Mouse (Mus musculus) right cerebral cortex, postnatal 25 days (tissue): ENCODE data around the gene Fam178b.
"Not testable (repeated sequence)": the region's sequence is repeated elsewhere in the genome, so short reads cannot be mapped to it uniquely, and the experiment has no call there.

Experiments used
- DNase-seq: peaks from one replicate; pipeline ENCODE4 v3.0.0; 2022

Gene Fam178b

DNA sequence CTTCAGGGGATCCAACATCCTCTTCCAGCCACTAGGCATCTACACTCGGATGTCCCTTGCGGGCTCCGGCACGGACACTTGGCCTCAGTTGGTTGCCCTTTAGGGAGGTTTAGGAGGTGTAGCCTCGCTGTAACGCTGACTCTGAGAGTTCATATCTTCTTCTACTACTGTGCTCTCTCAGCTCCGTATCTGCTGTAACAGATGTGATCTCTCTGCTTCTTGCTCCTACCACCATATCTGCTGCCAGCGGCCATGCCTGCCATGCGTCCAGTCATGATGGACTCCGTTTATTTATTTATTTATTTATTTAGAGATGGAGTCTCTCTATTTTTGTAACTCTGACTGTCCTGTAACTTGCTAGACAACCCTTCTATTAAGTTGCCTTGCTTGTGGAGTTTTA lies 11.7 kb downstream of the Fam178b start:
- no peak for DNase-seq

DNA sequence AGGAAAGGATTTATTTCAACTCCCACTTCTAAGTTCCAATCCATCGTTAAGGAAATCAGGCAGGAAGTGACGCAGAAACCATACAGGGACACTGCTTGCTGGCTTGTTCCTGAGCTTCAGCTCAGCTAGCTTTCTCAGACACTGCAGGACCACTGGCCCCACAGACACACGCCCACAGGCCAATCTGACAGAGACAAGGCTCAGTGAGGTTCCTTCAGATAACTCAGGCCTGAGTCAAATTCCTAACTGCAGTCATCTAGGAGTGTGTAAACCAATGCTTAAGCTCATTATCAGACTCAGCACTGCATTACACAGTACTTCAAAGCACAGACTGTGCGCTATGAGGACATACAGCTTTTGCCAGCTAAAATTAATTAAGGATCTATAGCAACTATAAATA lies 12.7 kb downstream of the Fam178b start:
- DNase-seq = no peak

DNA sequence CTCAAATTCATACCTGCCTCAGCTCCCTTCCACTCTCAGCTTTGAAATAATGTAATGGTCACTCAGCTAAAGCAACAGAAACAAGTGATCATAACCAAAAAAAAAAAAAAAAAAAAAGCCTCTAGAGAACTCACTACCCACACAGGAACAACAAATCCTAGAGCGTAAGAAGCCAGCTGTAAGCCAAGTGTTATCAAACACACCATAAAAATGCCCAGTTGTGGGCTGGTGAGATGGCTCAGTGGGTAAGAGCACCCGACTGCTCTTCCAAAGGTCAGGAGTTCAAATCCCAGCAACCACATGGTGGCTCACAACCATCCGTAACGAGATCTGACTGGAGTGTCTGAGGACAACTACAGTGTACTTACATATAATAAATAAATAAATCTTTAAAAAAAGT lies 15.0 kb downstream of the Fam178b start:
- DNase-seq = not testable (repeated sequence)

DNA sequence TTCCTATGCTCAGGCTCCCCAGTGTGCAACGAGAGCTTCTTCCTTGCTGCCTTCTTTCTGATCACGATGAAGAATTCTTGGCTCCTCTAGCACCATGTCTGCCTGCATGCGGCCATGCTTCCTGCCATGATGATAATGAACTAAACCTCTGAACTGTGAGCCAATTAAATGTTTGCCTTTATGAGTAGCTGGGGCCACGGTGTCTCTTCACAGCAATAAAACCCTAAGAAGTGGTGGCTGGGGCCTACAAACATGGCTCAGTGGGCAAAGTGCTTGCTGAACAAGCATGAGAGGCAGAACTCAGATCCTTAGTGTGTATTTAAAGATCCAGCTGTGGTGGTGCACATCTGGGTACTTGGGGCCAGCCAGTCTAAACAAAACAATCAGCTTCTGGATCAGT lies 17.0 kb downstream of the Fam178b start:
- no peak for DNase-seq

DNA sequence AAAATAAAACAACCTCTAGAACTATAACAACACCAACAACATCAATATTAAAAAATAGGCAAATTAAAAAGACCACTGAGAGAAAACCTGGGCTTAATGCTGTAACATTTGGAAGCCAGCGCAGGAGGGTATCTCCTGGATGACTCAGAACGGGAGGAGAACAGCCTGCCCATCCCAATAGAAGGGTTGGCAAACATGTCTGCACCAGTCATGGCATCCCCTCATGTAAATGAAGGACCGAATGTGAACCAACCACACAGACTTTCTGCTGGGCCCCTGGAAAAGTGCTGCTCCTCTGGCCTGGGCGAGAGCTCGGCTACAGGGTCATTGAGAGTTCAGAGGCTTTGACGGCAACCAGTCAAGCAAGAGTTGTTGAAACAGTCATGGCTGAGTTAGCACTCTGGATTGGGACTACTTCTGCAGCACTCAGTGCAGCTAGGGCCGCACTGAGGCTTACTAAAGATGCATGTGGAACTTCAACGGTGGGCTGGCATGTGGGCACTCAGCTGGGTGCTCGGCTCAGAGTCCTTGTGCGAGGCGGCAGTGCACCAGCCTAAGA lies 17.7 kb downstream of the Fam178b start:
- no peak for DNase-seq

DNA sequence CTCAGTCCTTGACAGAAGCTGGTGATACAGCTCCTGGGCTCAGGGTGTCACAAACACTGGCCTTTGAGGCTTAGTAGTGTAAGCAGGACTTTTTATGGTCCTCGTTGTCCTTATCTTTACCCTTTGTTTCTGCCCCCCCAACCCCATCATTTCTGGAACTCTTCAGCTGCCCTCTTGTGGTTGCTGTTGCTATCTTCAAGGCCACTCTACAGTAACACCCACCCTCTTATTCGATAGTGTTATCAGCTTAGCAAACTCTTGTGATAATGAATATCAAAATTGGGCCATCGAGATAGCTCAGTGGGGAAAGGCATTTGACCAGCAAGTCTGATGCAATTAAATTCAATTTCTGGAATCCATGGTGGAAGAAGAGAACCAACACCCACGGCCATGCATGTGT lies 18.5 kb downstream of the Fam178b start:
- DNase-seq = no peak

DNA sequence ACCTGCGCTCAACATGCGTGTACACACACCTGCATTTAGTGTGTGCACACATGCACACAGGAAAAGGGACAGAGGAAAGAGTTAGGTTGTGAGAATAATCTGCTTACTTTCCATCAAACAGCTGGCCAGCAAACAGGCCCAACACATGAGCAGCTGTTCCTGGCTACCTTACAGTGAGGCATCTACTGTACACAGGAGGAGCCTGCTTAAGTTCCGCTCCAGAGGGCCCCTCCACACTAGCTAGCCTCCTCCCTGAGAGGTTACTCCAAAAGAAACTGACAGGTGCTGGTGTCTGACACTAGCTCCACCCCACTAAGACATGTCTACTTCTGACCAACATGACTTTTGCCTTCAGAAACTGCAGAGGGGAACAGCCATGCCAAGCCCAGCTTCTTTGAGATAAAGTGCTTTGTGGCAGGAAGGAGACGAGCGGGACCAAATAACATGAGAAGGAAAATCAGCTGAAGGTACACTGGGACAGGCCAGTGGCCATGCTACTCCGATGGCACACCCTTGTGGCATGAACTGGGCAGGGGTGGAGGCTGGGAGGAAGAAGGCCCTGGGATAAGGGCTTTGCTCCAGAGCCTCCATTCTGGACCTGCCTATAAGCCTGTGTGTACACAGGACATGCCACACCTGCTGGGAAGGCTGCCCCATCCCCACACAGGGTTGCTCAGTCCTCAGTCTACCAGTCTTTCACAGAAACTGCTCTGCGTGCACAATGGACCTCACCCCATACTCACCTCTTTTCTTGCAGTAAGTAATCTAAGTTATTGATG lies 24.2 kb downstream of the Fam178b start:
- DNase-seq = no peak

DNA sequence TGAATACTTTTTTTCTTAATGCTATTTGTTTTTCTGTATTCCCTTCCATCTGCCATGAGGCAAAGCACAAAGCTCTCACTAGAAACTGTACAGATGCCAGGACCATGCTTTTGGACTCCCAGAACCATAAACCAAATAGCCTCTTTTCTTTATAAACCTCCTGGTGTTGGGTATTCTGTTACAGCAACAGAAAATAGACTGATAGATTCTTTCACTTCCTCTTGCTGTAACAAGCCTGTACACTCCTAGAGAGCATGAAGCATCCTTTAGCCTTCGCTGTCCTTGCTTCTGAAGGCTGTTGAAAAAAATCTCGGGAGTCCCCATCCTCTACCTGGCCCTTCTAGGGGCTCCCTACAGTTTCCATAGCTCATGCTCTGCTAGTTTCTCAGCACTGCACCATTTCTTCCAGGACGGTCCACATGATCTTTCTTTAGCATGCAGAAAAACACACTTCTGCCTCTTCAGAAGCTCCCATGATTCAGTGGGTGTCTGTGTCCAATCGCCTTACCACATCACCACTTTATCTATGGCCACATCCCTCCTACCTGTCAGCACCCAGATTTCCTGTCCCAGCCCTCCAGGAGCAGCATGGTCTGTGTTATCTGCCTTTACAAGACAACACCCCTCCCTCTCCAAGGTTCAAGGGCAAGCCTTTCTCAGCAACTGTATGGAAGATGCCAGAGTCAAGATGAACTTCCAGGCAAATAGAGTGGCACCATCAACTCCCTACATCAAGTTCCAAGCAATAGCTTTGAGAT lies 25.1 kb downstream of the Fam178b start:
- no peak for DNase-seq

DNA sequence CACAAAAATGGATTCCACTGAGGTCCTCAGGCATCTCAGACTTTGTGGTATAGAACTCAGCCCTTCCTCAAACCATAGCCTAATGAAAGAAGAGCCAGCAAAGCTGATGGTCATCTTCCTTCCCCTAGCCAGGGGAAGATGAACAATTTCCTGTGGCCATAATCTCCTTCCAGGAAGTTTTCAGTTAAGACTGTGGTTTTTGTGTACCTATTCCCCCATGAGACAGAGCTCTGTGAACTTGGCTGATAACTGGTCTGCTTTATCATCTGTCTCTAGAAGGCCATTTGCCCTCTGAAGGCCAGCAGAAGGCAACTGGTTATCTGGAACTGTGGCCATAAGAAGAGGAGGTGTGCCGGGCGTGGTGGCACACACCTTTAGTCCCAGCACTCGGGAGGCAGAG lies 26.8 kb downstream of the Fam178b start:
- no peak for DNase-seq

DNA sequence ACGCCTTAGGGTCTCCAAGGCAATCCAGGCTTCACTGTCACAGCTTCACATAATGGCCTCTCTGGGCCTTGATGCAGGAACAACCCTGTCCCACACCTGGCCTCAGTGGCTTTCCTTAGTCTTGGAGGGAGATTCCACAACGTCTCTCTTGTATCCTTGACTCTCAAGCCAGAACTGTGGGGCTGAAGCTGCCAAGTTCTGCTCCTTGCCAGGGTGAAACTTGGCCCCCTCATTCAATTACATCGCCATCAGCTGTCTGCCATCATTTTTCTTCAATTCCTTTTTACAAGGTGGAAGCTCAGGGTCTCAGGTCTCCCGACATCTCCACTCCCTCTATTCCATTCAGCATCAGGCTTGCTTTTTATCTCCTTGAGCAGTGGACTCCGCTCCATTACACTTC lies 27.9 kb downstream of the Fam178b start:
- DNase-seq = no peak

DNA sequence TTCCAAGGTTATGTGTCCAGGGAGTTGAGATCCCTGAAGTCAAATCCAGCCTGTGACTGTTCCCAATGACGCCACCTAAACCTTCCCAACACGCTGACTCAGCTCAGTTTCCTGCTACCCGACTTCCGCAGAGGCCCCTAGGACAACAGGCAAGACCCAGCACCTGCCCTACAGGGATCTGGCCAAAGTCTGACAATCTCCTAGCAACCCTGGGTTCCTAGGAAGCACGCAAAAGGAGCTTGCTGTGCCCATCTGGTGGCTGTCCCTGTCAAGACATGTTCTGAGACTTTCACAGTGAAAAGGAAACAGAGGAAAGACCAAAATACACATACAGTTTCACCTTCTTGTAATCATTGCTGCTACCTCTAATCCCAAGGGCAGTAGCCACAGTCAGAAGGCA lies 35.4 kb downstream of the Fam178b start:
- DNase-seq = no peak

DNA sequence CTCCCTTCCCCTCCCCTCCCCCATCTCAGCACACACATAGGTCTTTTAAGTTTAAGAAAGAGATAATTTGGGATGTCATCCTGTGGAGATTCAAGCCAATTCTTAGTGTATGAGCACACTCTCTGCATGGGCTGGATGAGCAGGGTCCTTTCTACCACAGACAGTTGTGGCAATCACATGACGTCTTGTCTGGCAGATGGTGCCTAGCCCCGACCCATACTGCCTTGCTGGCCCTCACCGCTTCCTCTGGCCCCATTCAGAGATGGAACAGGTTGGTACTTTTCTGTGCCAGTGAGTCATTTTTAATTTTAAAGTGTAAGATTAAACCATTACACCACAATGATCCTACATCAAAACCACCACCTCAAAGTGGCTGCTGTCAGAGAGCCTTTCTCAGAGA lies 36.7 kb downstream of the Fam178b start:
- DNase-seq = no peak

DNA sequence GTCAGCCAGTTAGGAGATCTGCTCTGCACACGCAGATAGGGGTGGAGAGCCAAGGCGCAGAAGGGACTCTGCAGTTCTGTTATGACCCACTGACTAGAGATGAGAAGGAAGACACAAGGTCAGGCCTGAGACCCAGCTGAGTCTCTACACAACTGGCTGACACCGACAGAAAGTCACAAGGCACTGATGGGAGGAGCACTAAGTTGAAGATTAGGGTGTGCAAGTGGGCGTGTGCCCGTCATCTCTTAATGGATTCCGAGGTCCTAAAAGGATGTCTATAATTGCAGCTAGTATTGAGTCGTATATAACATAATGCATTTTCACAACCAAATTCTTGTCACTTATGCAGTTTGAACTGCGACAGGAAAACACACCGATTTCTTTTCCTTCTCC lies 38.4 kb downstream of the Fam178b start:
- DNase-seq = no peak

DNA sequence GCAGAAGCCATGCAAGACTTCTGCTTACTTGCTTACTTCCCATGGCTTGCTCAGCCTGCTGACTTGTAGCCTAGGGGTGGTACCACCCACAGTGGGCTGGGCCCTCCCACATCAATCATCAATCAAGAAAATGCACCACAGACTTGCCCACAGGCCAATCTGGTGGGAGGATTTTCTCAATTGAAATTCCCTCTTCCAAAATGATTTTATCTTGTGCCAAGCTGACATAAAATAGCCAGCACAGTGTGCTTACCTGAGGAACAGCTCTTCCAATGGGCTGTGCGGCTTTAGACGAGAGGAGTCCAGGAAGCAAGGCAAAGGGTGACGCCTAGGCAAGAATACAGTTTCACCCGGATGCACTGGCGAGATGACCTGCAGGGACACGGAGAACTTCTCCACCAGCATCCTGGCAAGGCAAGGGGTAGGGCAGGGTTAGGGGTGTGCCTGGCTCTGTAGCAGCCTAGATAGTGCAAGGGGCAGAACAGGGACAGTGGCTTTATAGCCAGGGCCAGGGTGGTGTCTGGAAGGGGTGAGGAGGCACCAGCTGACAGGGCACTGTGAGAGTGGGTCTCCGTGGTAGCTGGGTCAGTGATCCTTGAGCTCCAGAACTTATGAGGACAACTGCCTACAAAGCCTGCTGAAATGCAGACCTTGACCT lies 38.9 kb downstream of the Fam178b start:
- DNase-seq = no peak

DNA sequence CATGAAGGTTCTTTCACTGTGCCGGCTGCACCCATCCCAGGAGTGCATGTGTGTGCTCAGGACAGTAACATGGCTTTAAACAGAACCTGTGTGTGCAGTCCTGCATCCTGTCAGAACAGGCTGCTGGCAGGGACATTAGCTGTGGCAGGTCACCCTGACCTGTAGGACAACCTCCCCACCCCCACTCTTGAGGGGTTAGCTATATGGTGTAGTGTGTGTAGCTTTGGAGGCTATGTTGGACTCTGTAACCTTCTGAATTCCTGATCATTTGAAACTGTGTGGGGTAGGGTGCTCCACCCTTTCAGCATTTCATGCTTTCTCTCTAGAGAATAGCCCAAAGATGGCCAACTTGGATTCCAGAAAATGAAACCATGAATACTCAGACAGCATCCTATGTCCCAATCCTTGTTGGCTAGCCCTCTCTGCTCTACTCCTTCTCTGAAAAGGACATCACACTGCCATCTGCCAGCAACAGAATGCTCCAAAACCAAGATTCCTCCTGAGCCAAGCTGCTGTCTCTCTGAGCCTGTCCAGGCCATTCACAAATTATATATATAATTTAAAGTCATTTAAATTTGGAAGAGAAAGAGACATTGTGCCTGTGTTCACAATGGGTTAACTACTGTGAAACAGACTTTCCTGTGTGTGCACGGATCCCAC lies 47.0 kb downstream of the Fam178b start:
- no peak for DNase-seq

DNA sequence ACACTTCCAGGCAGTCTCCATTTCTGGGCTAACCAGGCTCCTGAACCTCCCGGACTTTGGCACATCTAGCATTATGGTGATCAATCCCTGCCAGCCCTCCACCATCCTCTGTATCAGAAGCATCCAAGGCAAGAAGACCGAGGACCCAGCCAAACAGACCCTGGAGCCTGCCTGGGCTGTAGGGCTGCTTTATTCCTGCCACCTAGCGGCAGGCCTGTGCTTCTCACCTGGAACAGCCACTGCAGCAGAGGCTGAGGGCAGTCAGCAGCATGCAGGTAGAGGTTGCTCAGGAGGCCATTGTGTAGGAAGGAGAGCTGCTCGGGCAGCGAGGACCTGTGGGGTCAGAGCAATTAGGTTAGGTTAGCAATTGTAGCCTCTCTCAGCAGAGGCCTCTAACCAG lies 48.0 kb downstream of the Fam178b start:
- DNase-seq = peak; percentile 58

DNA sequence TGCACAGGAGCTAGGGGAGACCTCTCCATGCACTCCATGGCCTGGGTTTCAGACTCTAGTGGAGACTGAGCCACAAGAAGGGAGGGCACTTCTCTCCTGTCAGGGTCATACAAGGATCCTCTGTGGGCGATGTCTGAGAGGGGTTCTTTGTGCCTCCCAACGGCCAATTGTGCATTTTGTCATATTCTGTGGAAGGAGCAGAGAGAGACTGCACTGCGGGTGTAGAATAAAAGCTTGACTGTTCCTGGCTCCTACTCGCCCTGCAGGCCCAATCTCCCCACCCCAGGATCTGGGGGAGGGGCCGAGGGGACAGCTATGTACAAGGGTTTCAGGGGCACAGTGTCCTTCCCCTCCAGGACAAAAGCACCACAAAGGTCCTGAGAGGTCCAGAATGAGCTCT lies 49.1 kb downstream of the Fam178b start:
- no peak for DNase-seq

DNA sequence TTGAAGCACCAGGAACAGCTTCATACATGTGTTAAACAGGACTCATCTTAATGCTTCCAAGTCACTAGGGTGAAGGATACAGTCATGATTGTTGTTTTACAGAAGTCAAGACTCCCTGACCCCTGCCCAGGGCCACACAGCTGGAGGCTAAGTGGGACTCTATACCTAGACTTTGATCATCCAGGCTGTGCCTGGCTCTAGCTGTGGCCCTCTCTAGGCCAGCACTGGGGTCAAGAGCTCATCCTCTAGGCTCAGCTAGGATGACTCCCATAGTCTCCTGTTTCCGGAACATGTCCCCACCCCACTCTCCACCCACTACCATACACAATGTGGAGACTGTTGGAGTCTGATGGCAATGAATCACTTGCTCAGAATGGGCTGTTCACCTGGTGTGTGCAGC lies 50.1 kb downstream of the Fam178b start:
- no peak for DNase-seq

DNA sequence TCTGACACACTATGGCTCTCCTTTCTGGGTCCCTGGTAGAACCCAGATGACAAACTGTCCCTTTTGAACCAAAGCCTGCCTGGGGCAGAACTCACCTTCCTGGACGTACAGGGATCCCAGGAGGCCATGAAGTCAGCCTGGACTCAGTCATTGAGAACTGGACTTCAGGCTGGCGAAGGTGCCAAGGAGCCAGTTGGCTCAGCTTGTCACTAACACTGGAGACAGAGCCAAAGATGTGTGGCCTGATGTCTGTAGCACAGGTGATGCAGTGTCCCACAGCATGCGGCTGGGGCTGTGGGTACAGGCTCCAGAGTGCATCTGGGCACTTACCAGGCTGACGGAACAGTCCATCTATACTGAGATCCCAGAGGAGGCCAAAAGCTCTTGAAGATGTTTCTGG lies 50.9 kb downstream of the Fam178b start:
- DNase-seq = no peak

DNA sequence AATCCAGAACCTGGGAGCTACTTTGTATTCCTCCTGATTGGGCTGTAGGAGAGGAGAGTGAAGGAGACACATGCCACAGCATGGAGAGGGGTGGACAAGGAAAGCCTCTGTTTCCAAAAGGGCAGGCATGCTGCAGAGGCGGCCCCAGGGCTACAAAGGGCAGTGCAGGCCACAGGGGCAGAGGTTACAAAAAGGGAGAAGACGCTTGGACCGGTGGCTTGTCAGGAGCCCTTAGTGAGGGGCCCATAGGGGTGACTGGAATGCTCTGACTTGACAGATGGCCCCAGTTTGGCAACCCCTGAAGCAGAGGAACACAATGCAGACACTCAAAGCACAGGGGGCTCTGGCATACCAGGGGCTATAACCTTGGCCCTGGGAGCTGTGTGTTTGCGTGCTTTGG lies 51.6 kb downstream of the Fam178b start:
- no peak for DNase-seq

DNA sequence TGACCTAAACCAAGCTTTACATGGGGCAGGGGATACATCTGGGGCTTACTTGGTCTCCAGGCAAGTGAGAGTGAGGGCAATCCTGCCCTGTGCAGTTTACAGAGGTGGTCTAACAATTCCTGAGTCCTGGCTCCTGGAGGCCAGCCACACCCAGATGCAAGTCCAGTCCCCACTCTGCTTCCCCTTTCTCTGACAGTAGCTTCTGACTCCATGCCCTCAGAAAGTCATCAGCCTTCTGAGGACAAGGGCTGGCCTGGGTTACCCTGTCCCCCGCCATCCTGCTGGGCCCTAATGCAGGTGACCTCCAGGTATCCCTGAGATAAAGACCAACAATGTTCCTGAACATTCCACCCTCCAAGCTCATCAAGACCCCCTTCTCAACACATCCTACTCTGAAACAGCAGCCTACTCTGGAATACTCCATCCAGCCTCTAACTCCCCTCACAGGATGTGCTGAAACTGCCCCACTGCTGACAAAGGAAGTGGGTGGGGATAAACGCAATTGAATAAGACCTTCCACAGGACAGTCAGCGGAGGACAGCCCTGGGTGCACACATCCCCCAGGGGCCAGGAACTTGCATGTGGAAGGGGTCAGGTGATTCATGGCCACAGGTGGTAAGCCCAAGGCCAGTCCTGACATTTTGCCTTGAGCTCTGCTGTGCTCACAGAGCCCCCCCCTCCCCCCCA lies 52.8 kb downstream of the Fam178b start:
- DNase-seq = no peak

DNA sequence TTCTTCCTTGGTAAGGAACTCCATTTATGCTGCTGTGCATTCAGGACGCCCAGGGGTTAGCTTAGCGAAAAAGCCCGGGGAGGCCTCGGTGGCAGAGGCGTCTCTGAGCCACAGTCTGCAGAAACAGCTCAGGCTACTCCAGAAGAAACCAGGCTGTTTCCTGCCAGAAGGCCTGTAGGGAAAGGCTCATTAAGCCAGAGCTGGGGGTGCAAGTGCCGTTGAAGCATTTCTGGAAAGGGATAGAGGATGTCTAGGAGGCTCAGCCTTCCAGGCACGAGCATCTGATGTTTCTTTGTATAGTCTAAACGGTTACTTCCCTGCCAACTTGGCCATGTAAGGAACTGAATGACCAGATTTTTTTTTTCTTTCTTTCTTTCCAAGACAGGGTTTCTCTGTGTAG lies 54.4 kb downstream of the Fam178b start:
- DNase-seq = no peak

DNA sequence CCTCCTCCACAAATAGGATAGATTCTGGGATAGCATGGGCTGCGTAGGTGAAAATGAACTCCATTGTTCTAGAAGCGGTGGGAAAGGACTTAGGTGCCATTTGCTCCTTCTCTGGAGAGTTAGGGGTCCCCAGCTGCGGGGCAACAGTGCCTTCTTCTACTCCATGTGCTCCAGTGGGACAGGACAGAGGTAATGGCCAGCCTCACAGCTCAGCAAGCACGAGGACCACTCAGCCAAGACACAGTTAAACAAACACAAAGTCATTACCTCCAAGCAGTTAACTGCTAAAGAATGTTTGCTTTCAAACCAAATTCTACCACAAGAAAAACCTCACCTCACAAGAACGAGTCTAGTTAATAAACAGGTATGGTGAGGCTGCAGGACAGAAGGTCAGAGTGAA lies 57.5 kb downstream of the Fam178b start:
- no peak for DNase-seq
